Mouse (Mus musculus) intestine, embryonic 16.5 days (tissue): Measurements from ENCODE around the gene Eif4g3. TPM values are rescaled to one million over a fixed set of nuclear protein-coding genes. Genes with fewer than 3 reads are reported as not detected.

Experiments used
- ATAC-seq: fragments of 200-750 bp; cut with Nextera tagmentation; 2 replicates; pipeline ENCODE4 v1.8.0; 2017; ENCODE audit warnings: moderate TSS enrichment, moderate library complexity
- H3K27ac ChIP-seq: fragments of 300-500 bp; sonication (generic); 2 replicates; pipeline ENCODE4 v1.5.1; 2014; ENCODE audit warnings: mild to moderate bottlenecking, low read length
- H3K27me3 ChIP-seq: fragments of 300-500 bp; sonication (generic); replicated peaks from 2 replicates; pipeline ENCODE4 v1.6.1; 2014; ENCODE audit warnings: low read length, control low read depth, mixed read lengths; ENCODE audit not compliant: control insufficient read depth, insufficient read depth
- H3K36me3 ChIP-seq: fragments of 300-500 bp; sonication (generic); 2 replicates; pipeline ENCODE4 v1.6.1; 2014; ENCODE audit warnings: low read length, control low read depth; ENCODE audit not compliant: control insufficient read depth, insufficient read depth
- H3K4me1 ChIP-seq: fragments of 300-500 bp; sonication (generic); 2 replicates; pipeline ENCODE4 v1.6.1; 2014; ENCODE audit warnings: low read length, control low read depth, mixed read lengths; ENCODE audit not compliant: control insufficient read depth, insufficient read depth
- H3K4me2 ChIP-seq: fragments of 300-500 bp; sonication (generic); 2 replicates; pipeline ENCODE4 v1.6.1; 2014; ENCODE audit warnings: low read depth, low read length, control low read depth
- H3K4me3 ChIP-seq: fragments of 300-500 bp; sonication (generic); 2 replicates; pipeline ENCODE4 v1.5.1; 2014; ENCODE audit warnings: mild to moderate bottlenecking, low read length
- H3K9ac ChIP-seq: fragments of 300-500 bp; sonication (generic); 2 replicates; pipeline ENCODE4 v1.6.1; 2014; ENCODE audit warnings: low read depth, low read length
- H3K9me3 ChIP-seq: fragments of 300-500 bp; sonication (generic); 2 replicates; pipeline ENCODE4 v1.6.1; 2016; ENCODE audit warnings: low read length, control low read depth; ENCODE audit not compliant: control insufficient read depth
- WGBS: fragments of 180-500 bp; shearing (Covaris S2); extraction: QIAGEN DNeasy Blood & Tissue Kit; methylation state at CpG from one replicate; pipeline ENCODE4 v1.1.7; 2014; 5-methylcytosine and 5-hydroxymethylcytosine counted together
- polyA plus RNA-seq: library from polyadenylated mRNA; unstranded; fragments of >200 nt; fragmentation: Nextera tagmentation; extraction: Ambion mirVana; gene quantifications from 2 replicates; pipeline ENCODE4 v1.2.1, GENCODE M21; 2015

Eif4g3 gene
- polyA plus RNA-seq, 1 experiment from 2014 or later, result 16.4 TPM

- H3K36me3 ChIP-seq, result peaks cover 2% of the 10 kb centered on the region; the same call in 1 of the 2 replicates
- ATAC-seq, result no peak
- H3K4me2 ChIP-seq, result no peak overlapping the region
- H3K9ac ChIP-seq, result no peak overlapping the region
- H3K9me3 ChIP-seq, result no peaks in the 10 kb centered on the region
- no peaks in the 10 kb centered on the region for H3K27me3 ChIP-seq
- WGBS, result 87% methylated on average over 10 of the region's 10 CpGs
- no peak overlapping the region for H3K4me3 ChIP-seq
- no peaks in the 10 kb centered on the region for H3K4me1 ChIP-seq
- no peak overlapping the region for H3K27ac ChIP-seq
Observed at GRCm38 (mm10) chr4:138031828-138032227, 39.0 kb downstream of the Eif4g3 start.

DNA sequence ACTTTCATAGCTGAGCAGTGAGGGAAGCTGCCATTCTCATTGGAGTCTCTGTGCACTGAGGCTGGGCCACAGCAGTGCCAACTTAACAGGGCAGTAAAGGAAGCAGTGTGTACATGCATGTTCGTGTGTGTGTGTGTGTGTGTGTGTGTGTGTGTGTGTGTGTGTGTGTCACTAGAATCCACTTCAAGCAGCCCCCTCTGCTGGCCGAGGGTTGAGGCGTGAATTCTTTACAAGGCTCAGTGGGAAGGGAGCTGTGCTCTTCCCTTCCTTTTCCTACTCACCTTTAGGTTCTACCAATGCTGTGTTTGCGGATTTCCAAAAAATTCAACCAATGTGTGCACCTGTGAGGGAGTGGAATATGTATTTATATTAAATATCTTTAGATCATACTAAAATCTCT lies 41.0 kb downstream of the Eif4g3 start:
- Histone ChIP-seq H3K36me3 (0 out of 2 replicates have a peak, but pooled peaks cover 2% of the 10 kb centered on the region), H3K4me3 (no peak overlapping the region), H3K4me2 (no peak overlapping the region), H3K27ac (no peak overlapping the region), H3K4me1 (no peaks in the 10 kb centered on the region), H3K9me3 (no peaks in the 10 kb centered on the region), H3K9ac (no peak overlapping the region), H3K27me3 (no peaks in the 10 kb centered on the region)
- 91% methylated on average over 4 of the region's 4 CpGs for WGBS
- no peak for ATAC-seq

DNA sequence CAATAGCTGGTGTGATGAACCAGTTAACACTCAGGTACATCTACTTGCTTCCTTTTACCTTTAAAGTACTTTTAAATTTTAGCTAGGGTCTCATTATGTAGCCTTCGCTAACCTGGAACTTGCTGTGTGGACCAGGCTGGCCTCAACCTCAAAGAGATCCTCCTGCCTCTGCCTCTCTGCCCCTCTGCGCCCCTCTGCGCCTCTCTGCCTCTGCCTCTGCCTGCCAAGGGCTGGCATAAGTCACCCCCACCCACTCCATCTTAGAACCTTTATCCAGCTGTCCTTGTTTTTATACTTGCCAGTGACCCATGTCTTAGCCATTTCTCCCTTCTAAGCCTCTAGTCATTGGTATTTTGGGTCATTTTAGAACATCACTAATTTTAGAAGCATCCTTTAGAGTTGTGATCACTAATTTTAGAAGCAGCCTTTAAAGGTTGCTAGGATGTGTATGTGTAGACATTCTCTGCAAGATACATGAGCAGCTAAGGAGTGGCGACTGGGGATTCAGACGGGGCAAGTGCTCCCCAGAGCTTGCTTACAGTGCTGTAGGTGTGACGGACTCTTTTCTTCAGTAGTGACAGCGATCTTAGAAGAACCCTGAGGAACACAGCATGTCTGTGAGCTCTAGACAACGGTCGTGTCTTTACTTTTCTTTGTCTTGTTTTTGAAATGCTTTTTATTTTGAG lies 42.8 kb downstream of the Eif4g3 start:
- H3K27me3 ChIP-seq, result no peaks in the 10 kb centered on the region
- 0 out of 2 replicates have a peak, but pooled peaks cover 2% of the 10 kb centered on the region for H3K36me3 ChIP-seq
- no peak for ATAC-seq
- 90% methylated on average over 9 of the region's 9 CpGs for WGBS
- no peaks in the 10 kb centered on the region for H3K9me3 ChIP-seq
- no peak overlapping the region for H3K27ac ChIP-seq
- no peak overlapping the region for H3K4me2 ChIP-seq
- H3K4me3 ChIP-seq, result no peak overlapping the region
- H3K4me1 ChIP-seq, result no peaks in the 10 kb centered on the region
- no peak overlapping the region for H3K9ac ChIP-seq

DNA sequence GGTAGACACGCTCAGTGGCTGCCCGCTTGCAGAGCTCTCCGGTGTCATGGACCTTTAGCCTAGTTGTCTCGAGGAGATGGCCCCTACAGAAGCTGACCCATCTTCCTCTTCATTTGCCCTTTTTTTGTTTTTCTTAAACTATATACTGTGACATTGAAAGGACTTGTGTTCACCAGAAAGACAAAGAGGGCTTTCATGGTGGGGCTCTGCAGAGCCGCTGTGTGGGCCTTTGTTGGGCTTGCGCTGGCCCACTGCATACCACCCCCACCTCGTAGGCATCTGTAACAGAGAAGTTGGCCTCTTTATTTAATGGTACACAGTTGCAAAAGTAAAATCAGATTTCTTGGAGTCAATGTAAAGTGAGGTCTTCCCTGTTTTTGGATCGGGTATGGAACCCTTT lies 44.3 kb downstream of the Eif4g3 start:
- no peak overlapping the region for H3K4me2 ChIP-seq
- H3K9ac ChIP-seq, result no peak overlapping the region
- no peak for ATAC-seq
- H3K4me1 ChIP-seq, result no peaks in the 10 kb centered on the region
- WGBS, result 82% methylated on average over 8 of the region's 8 CpGs
- 0 out of 2 replicates have a peak, but pooled peaks cover 2% of the 10 kb centered on the region for H3K36me3 ChIP-seq
- no peak overlapping the region for H3K4me3 ChIP-seq
- no peaks in the 10 kb centered on the region for H3K27me3 ChIP-seq
- H3K9me3 ChIP-seq, result no peaks in the 10 kb centered on the region
- H3K27ac ChIP-seq, result no peak overlapping the region

DNA sequence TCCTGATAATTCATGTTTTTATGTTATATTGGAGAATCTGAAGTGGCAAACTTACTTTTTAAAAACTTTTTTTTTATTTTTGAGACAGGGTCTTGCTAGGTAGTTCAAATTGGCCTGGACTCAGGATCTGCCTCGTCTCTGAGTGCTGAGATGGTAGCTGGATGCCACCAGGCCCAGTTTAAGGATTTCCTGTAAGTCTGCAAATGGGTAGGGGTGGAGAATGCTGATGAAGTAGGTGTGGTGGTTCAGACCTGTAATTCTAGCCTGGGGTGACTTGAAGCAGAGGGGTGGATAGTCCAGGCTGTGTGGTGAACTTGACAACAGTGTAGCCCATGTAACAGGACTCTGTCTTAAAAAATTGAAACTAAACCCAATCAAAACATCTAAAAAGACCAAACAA lies 45.1 kb downstream of the Eif4g3 start:
- no peaks in the 10 kb centered on the region for H3K27me3 ChIP-seq
- no peaks in the 10 kb centered on the region for H3K4me1 ChIP-seq
- H3K9ac ChIP-seq, result no peak overlapping the region
- H3K4me2 ChIP-seq, result no peak overlapping the region
- H3K27ac ChIP-seq, result no peak overlapping the region
- H3K36me3 ChIP-seq, result 0 out of 2 replicates have a peak, but pooled peaks cover 2% of the 10 kb centered on the region
- H3K9me3 ChIP-seq, result no peaks in the 10 kb centered on the region
- WGBS, result 67% methylated on average over 1 of the region's 1 CpGs
- no peak overlapping the region for H3K4me3 ChIP-seq
- no peak for ATAC-seq

DNA sequence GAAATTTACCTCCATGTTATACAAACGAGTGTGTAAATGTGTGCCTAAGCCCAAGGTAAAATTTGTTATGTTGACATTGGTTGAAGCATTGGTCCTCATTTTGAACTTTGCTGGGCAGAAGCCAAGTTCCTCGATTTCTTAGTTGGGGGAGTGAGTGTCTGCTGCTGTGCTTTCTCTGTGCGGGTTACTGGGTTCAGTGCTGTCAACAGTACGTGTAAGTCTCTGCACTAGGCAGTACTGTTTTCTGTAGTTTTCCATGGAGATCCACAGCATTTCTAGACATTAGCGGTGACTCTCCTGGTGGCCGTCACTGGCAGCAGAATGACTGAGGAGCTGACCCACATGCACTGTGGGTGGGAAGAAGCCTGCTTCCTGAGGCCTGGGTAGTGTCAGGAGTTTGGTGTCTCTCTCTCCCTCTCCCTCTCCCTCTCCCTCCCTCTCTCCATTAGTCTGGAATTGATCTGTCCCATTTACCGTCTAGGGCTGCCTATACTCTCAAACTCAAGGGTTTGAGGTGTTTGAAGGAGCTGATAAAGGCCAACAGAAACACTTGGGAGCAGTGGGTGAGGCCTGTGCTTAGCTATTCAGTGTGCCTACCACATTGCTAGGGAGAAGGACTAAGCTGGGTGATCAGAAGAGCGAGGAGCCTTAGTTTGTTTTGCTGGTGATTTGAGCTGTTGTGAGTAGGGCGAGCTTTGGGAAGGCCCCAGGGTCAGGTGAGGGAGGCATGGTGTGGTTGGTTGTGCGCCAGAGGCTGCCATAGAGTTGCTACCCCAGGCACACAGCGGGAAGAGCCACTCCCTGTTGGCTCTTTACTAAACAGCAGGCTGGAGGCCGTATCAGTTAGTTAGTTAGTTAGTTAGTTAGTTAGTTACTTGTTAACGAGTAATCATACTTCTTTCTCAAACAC lies 45.8 kb downstream of the Eif4g3 start:
- no peak for ATAC-seq
- H3K4me2 ChIP-seq, result no peak overlapping the region
- no peak overlapping the region for H3K27ac ChIP-seq
- no peaks in the 10 kb centered on the region for H3K9me3 ChIP-seq
- 0 out of 2 replicates have a peak, but pooled peaks cover 2% of the 10 kb centered on the region for H3K36me3 ChIP-seq
- H3K4me3 ChIP-seq, result no peak overlapping the region
- no peaks in the 10 kb centered on the region for H3K4me1 ChIP-seq
- no peaks in the 10 kb centered on the region for H3K27me3 ChIP-seq
- 59% methylated on average over 13 of the region's 13 CpGs for WGBS
- no peak overlapping the region for H3K9ac ChIP-seq

DNA sequence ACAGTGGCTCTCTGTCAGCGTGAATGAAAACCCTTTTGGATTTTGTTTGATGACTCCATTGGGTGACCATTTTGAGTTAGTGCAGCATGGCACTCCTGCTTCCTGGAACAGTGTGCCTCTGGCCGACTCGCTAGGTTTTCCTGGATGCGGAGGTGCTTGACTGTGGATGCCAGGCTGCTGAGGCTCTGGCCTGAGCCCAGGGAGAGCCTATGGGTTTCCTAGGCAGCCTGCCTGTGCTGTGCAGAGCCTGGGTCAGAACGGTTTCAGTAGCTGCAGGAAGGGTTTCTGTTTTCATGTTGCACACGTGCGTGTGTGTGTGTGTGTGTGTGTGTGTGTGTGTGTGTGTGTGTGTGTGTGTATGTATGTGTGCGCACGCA lies 46.4 kb downstream of the Eif4g3 start:
- no peaks in the 10 kb centered on the region for H3K27me3 ChIP-seq
- H3K9me3 ChIP-seq, result no peaks in the 10 kb centered on the region
- H3K4me1 ChIP-seq, result no peaks in the 10 kb centered on the region
- ATAC-seq, result no peak
- H3K4me2 ChIP-seq, result no peak overlapping the region
- no peak overlapping the region for H3K4me3 ChIP-seq
- H3K36me3 ChIP-seq, result 0 out of 2 replicates have a peak, but pooled peaks cover 2% of the 10 kb centered on the region
- H3K9ac ChIP-seq, result no peak overlapping the region
- 74% methylated on average over 9 of the region's 9 CpGs for WGBS
- no peak overlapping the region for H3K27ac ChIP-seq

- Histone ChIP-seq H3K27me3 (no peaks in the 10 kb centered on the region), H3K9me3 (no peaks in the 10 kb centered on the region), H3K4me2 (no peak overlapping the region), H3K9ac (no peak overlapping the region), H3K4me3 (no peak overlapping the region), H3K36me3 (peaks cover 7% of the 10 kb centered on the region; the same call in 1 of the 2 replicates), H3K4me1 (no peaks in the 10 kb centered on the region), H3K27ac (no peak overlapping the region)
- WGBS, result 89% methylated on average over 3 of the region's 3 CpGs
- no peak for ATAC-seq
Observed at GRCm38 (mm10) chr4:138040589-138040988, 47.8 kb downstream of the Eif4g3 start.

DNA sequence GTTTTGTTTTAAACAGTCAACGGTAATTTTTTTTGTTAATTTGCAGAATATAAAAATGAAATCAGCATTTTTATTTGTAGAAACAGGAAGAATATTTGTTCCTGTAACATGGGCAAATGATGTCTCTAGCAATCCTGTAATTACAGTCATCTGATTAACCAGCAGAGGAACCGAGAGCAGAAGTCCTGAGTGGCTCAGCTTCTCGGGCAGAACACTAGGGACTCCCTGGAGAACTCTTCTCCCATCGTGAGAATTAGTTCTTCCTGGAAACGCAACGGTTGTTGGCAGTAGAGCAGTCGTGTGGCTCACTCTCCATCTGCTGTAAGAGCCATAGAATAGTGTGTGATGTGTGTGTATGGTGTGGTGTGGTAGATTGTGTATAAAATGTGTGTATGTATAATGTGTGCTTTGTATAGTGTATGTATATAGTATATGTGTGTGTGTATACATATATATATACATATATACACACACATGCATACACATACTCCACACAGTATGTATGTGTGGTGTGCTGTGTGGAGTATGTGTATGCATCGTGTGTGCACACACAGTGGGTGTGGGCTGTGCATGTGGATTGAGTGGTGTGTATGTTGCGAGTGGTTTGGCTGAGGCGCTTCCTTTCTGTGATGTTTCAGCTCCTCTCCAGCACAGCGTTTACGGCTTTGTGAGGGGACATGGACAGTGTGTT lies 48.9 kb downstream of the Eif4g3 start:
- 72% methylated on average over 12 of the region's 12 CpGs for WGBS
- Histone ChIP-seq H3K27me3 (no peaks in the 10 kb centered on the region), H3K36me3 (peaks cover 9% of the 10 kb centered on the region; the same call in 1 of the 2 replicates), H3K4me1 (no peaks in the 10 kb centered on the region), H3K4me3 (no peak overlapping the region), H3K4me2 (no peak overlapping the region), H3K9ac (no peak overlapping the region), H3K9me3 (no peaks in the 10 kb centered on the region), H3K27ac (no peak overlapping the region)
- no peak for ATAC-seq
